Comparison of ENCODE assay signal across 17 mouse cellular contexts in the genomic region with DNA sequence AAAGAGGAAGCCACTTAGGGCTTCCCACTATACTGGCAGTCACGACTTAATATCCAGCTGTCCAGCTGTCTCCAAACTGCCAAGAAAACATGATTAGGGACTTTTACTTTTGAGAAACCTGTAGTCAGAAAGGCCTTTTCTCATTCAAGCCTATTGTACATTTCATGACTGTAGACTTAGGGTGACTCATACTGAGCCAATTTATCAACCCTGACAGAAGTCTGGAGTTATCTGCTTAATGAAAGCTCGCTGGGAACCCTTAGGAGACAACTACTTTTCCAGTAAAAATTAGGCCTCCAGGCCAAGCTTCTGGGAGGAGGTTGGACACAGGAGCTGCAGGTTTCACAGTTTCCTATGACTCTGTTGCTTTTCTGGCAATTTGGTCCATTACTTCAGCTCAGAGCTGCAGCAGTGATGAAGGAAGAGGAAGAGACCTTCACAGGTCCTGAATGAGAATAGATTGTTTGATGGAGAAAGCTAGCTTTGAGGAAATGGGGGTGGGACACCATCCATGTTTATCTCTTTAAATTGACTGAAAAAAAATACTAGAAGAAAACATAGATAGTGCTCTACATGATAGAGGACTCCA.
A peak's percentile ranks its signal among the peaks of the same experiment; 100 is the strongest.
DNase-seq lines count a peak whose midpoint lies in the region; ATAC-seq and TF ChIP-seq lines count a peak whose summit lies in the region.
"Had no signal": no experiment of that assay in that cellular context is flagged by ENCODE, and none has a peak within 500 bp of the region (broad histone marks: within the 10 kb centered on the region; RNA-seq: fewer than 3 reads in every experiment).

No protein-coding gene starts in this region.

- no peak overlapping the region for H3K4me2 ChIP-seq in lung, embryonic 15.5 days
- no peak overlapping the region for H3K4me2 ChIP-seq in stomach, embryonic 16.5 days (ENCODE audit: low read depth, low read length)
- H3K4me2 ChIP-seq: hindbrain, embryonic 15.5 days; liver, embryonic 13.5 days had no signal

- ATAC-seq in lung, embryonic 15.5 days (ENCODE audit: borderline replicate concordance, extremely low read depth, low FRiP score, low TSS enrichment), result no peak
- ATAC-seq in stomach, embryonic 16.5 days (ENCODE audit: insufficient read depth, low FRiP score), result peak; percentile 33; the same call in 1 of the 2 replicates
- ATAC-seq: CD4-positive, CD25-positive, alpha-beta regulatory T cell, adult 4 months; forebrain, embryonic 16.5 days had no signal

- no peaks in the 10 kb centered on the region for H3K27me3 ChIP-seq in lung, embryonic 15.5 days
- H3K27me3 ChIP-seq in stomach, embryonic 16.5 days (ENCODE audit: control insufficient read depth, insufficient read depth, low read length), result no peaks in the 10 kb centered on the region
- no peaks in the 10 kb centered on the region for H3K27me3 ChIP-seq in thymus, adult 2 months (ENCODE audit: control insufficient read depth, insufficient read depth, low read length)
- H3K27me3 ChIP-seq: hindbrain, embryonic 15.5 days; liver, embryonic 13.5 days had no signal

- peak overlapping the region; percentile 69 for H3K27ac ChIP-seq in lung, embryonic 15.5 days
- no peak overlapping the region; the same call in 1 of the 2 replicates for H3K27ac ChIP-seq in stomach, embryonic 16.5 days (ENCODE audit: low read length)
- H3K27ac ChIP-seq in thymus, adult 2 months (ENCODE audit: control insufficient read depth, insufficient read depth, low read length), result no peak overlapping the region
- H3K27ac ChIP-seq: hindbrain, embryonic 15.5 days; left cerebral cortex, adult 2 months; liver, embryonic 13.5 days; macrophage had no signal

- H3K9me3 ChIP-seq in lung, embryonic 15.5 days, result no peaks in the 10 kb centered on the region
- no peaks in the 10 kb centered on the region for H3K9me3 ChIP-seq in stomach, embryonic 16.5 days (replicated peaks; ENCODE audit: control insufficient read depth, low read length)
- H3K9me3 ChIP-seq: hindbrain, embryonic 15.5 days; liver, embryonic 13.5 days had no signal

- no peak overlapping the region for H3K9ac ChIP-seq in lung, embryonic 15.5 days
- no peak overlapping the region for H3K9ac ChIP-seq in stomach, embryonic 16.5 days (ENCODE audit: low read length)
- H3K9ac ChIP-seq: hindbrain, embryonic 15.5 days; liver, embryonic 13.5 days had no signal

- WGBS in lung, embryonic 15.5 days, result 48% methylated on average over 2 of the region's 2 CpGs
- WGBS in stomach, embryonic 16.5 days, result 16% methylated on average over 2 of the region's 2 CpGs
- 18% methylated on average over 2 of the region's 2 CpGs for WGBS in thymus, adult 2 months

- no peak overlapping the region for H3K4me3 ChIP-seq in lung, embryonic 15.5 days
- no peak overlapping the region for H3K4me3 ChIP-seq in stomach, embryonic 16.5 days (replicated peaks; ENCODE audit: low read length)
- no peak overlapping the region for H3K4me3 ChIP-seq in thymus, adult 2 months (ENCODE audit: control insufficient read depth, insufficient read depth, low read length)
- H3K4me3 ChIP-seq: hindbrain, embryonic 15.5 days; left cerebral cortex, adult 2 months; liver, embryonic 13.5 days had no signal

- no peak for TF ChIP-seq POLR2A in thymus, adult 2 months (IDR thresholded peaks at IDR 0.05; ENCODE audit: control insufficient read depth, extremely low read depth, insufficient read depth, low read length, poor library complexity)

- peaks cover 6% of the 10 kb centered on the region for H3K4me1 ChIP-seq in lung, embryonic 15.5 days
- H3K4me1 ChIP-seq in stomach, embryonic 16.5 days (ENCODE audit: control insufficient read depth, insufficient read depth, low read length), result no peaks in the 10 kb centered on the region
- H3K4me1 ChIP-seq in thymus, adult 2 months (replicated peaks; ENCODE audit: control insufficient read depth, insufficient read depth, low read length), result no peaks in the 10 kb centered on the region
- H3K4me1 ChIP-seq: hindbrain, embryonic 15.5 days; liver, embryonic 13.5 days had no signal

- no peak for TF ChIP-seq CTCF in thymus, adult 2 months (IDR thresholded peaks at IDR 0.05; ENCODE audit: borderline replicate concordance, control insufficient read depth, extremely low read depth, insufficient read depth, low read length, poor library complexity)

- peaks cover 11% of the 10 kb centered on the region; the same call in 1 of the 2 replicates for H3K36me3 ChIP-seq in lung, embryonic 15.5 days
- no peaks in the 10 kb centered on the region for H3K36me3 ChIP-seq in stomach, embryonic 16.5 days (ENCODE audit: control insufficient read depth, insufficient read depth, low read length)
- no peaks in the 10 kb centered on the region for H3K36me3 ChIP-seq in thymus, adult 2 months (ENCODE audit: control insufficient read depth, insufficient read depth, low read length)
- H3K36me3 ChIP-seq: hindbrain, embryonic 15.5 days; liver, embryonic 13.5 days had no signal

- DNase-seq in lung, postnatal 25 days (ENCODE audit: low spot score), result no peak
- DNase-seq in Muller cell, postnatal 12 days (ENCODE audit: inconsistent ontology term), result peak; percentile 43
- peak; percentile 40 for DNase-seq in adipocyte (ENCODE audit: low spot score)
- DNase-seq in kidney, adult 9 months, result no peak
- no peak for DNase-seq in thymus, adult 2 months
- DNase-seq: cerebellum, adult 18-20 months; kidney, adult 11 months; kidney, postnatal 10 days; liver, embryonic 13.5 days; midbrain, embryonic 14.5 days had no signal

Comparison
In these comparisons a context has a peak if more than half of its experiments do, and no peak if none do; other contexts are left out.
1. DNase-seq: peak in Muller cell, postnatal 12 days (single experiment) and adipocyte (single experiment); none in lung, postnatal 25 days (single experiment), kidney, adult 9 months (single experiment) and thymus, adult 2 months (single experiment).